ENCODE assay signal across 23 mouse cellular contexts in genomic region chr11:19737807-19738206, GRCm38 (mm10).
DNase-seq lines count a peak whose midpoint lies in the region; ATAC-seq and TF ChIP-seq lines count a peak whose summit lies in the region.
"Had no signal": no experiment of that assay in that cellular context is flagged by ENCODE, and none has a peak within 500 bp of the region (broad histone marks: within the 10 kb centered on the region; RNA-seq: fewer than 3 reads in every experiment).

No protein-coding gene starts in this region.

- no peak overlapping the region for H3ac ChIP-seq in myocyte (ENCODE audit: control insufficient read depth, insufficient read length)

- peaks cover 27% of the 10 kb centered on the region for H3K4me1 ChIP-seq in kidney, embryonic 14.5 days (ENCODE audit: control insufficient read depth, insufficient read depth, low read length)
- H3K4me1 ChIP-seq in kidney, adult 2 months (ENCODE audit: control insufficient read depth, insufficient read depth, low read length) = no peaks in the 10 kb centered on the region
- no peaks in the 10 kb centered on the region for H3K4me1 ChIP-seq in midbrain, embryonic 11.5 days (ENCODE audit: control insufficient read depth, insufficient read depth, low read length)
- H3K4me1 ChIP-seq in midbrain, embryonic 16.5 days (ENCODE audit: control insufficient read depth, insufficient read depth, low read length) = no peaks in the 10 kb centered on the region
- H3K4me1 ChIP-seq: forebrain, embryonic 12.5 days; liver, embryonic 15.5 days; midbrain, embryonic 10.5 days had no signal

- no peaks in the 10 kb centered on the region for H3K36me3 ChIP-seq in kidney, embryonic 14.5 days (ENCODE audit: control insufficient read depth, insufficient read depth, low read length)
- no peaks in the 10 kb centered on the region for H3K36me3 ChIP-seq in kidney, adult 2 months (ENCODE audit: control insufficient read depth, insufficient read depth, low read length)
- no peaks in the 10 kb centered on the region for H3K36me3 ChIP-seq in midbrain, embryonic 11.5 days (ENCODE audit: control insufficient read depth, insufficient read depth, low read length)
- no peaks in the 10 kb centered on the region for H3K36me3 ChIP-seq in midbrain, embryonic 16.5 days (ENCODE audit: control insufficient read depth, insufficient read depth, low read length)
- H3K36me3 ChIP-seq in myocyte (ENCODE audit: control insufficient read depth, insufficient read depth) = no peaks in the 10 kb centered on the region
- H3K36me3 ChIP-seq: embryonic facial prominence, embryonic 12.5 days; forebrain, embryonic 12.5 days; limb, embryonic 15.5 days; liver, embryonic 15.5 days; midbrain, embryonic 10.5 days had no signal

- TF ChIP-seq POLR2A in kidney, adult 2 months (IDR thresholded peaks at IDR 0.05; ENCODE audit: low read depth, low read length) = no peak
- no peak for TF ChIP-seq POLR2A in myocyte (IDR thresholded peaks at IDR 0.05; ENCODE audit: insufficient read length, low read depth)

- H3K4me2 ChIP-seq in kidney, embryonic 14.5 days (replicated peaks; ENCODE audit: low read depth, low read length) = no peak overlapping the region
- no peak overlapping the region for H3K4me2 ChIP-seq in midbrain, embryonic 11.5 days
- no peak overlapping the region for H3K4me2 ChIP-seq in midbrain, embryonic 16.5 days (ENCODE audit: low read length)
- peak overlapping the region; percentile 63 for H3K4me2 ChIP-seq in myocyte (ENCODE audit: low read depth)
- H3K4me2 ChIP-seq: embryonic facial prominence, embryonic 12.5 days; forebrain, embryonic 12.5 days; limb, embryonic 15.5 days; liver, embryonic 15.5 days had no signal

- DNase-seq in heart, adult 11 months = peak; percentile 74
- DNase-seq in heart, adult 9 months (ENCODE audit: low spot score in 2 of 2) = no peak
- no peak for DNase-seq in kidney, adult 2 months
- DNase-seq in midbrain, embryonic 11.5 days (ENCODE audit: low spot score, missing footprints) = peak; percentile 8
- no peak for DNase-seq in cerebellum, postnatal 25 days
- DNase-seq: cerebellum, adult 18-20 months; cerebellum, postnatal 14 days; gastrocnemius, postnatal 36 days; right cerebral cortex, postnatal 4 days; thymus, adult 18-20 months; thymus, postnatal 36 days had no signal

- H3K79me2 ChIP-seq in myocyte (ENCODE audit: control insufficient read depth, insufficient read depth) = no peaks in the 10 kb centered on the region

- H3K27me3 ChIP-seq in kidney, embryonic 14.5 days (ENCODE audit: control insufficient read depth, insufficient read depth, low read length) = no peaks in the 10 kb centered on the region
- no peaks in the 10 kb centered on the region for H3K27me3 ChIP-seq in kidney, adult 2 months (replicated peaks; ENCODE audit: control insufficient read depth, insufficient read depth, low read length)
- no peaks in the 10 kb centered on the region for H3K27me3 ChIP-seq in midbrain, embryonic 11.5 days (ENCODE audit: control insufficient read depth, insufficient read depth, low read length)
- no peaks in the 10 kb centered on the region for H3K27me3 ChIP-seq in midbrain, embryonic 16.5 days (ENCODE audit: control insufficient read depth, insufficient read depth, low read depth, low read length)
- no peaks in the 10 kb centered on the region for H3K27me3 ChIP-seq in myocyte (ENCODE audit: control insufficient read depth, insufficient read depth, insufficient read length)
- H3K27me3 ChIP-seq: embryonic facial prominence, embryonic 12.5 days; forebrain, embryonic 12.5 days; liver, embryonic 15.5 days had no signal

- no peak overlapping the region for H3K4me3 ChIP-seq in kidney, embryonic 14.5 days (ENCODE audit: low read length)
- H3K4me3 ChIP-seq in kidney, adult 2 months (ENCODE audit: insufficient read depth, low read depth, low read length) = no peak overlapping the region
- no peak overlapping the region for H3K4me3 ChIP-seq in midbrain, embryonic 11.5 days (ENCODE audit: low read depth, low read length)
- no peak overlapping the region for H3K4me3 ChIP-seq in midbrain, embryonic 16.5 days (ENCODE audit: low read depth, low read length)
- H3K4me3 ChIP-seq in myocyte = no peak overlapping the region
- H3K4me3 ChIP-seq: embryonic facial prominence, embryonic 12.5 days; erythroblast, embryonic 14.5 days; forebrain, embryonic 12.5 days; layer of hippocampus, adult 2 months; limb, embryonic 15.5 days; liver, embryonic 15.5 days; midbrain, embryonic 10.5 days had no signal

- ATAC-seq in kidney, embryonic 14.5 days (ENCODE audit: low FRiP score, low TSS enrichment) = peak; percentile 55
- no peak for ATAC-seq in midbrain, embryonic 11.5 days (ENCODE audit: low FRiP score)
- ATAC-seq in midbrain, embryonic 16.5 days = no peak
- ATAC-seq: hindbrain, embryonic 16.5 days had no signal

- 18% methylated on average over 5 of the region's 5 CpGs for WGBS in kidney, embryonic 14.5 days
- 47% methylated on average over 5 of the region's 5 CpGs for WGBS in kidney, adult 2 months
- WGBS in midbrain, embryonic 11.5 days = 81% methylated on average over 5 of the region's 5 CpGs
- 77% methylated on average over 5 of the region's 5 CpGs for WGBS in midbrain, embryonic 16.5 days

- H3K9ac ChIP-seq in kidney, embryonic 14.5 days (ENCODE audit: low read depth, low read length) = no peak overlapping the region
- no peak overlapping the region for H3K9ac ChIP-seq in midbrain, embryonic 11.5 days (ENCODE audit: low read length)
- no peak overlapping the region for H3K9ac ChIP-seq in midbrain, embryonic 16.5 days (ENCODE audit: low read depth, low read length)
- H3K9ac ChIP-seq: embryonic facial prominence, embryonic 12.5 days; forebrain, embryonic 12.5 days; limb, embryonic 15.5 days; liver, embryonic 15.5 days had no signal

- no peaks in the 10 kb centered on the region for H3K9me3 ChIP-seq in kidney, embryonic 14.5 days (ENCODE audit: control insufficient read depth, low read length)
- no peaks in the 10 kb centered on the region for H3K9me3 ChIP-seq in midbrain, embryonic 11.5 days (ENCODE audit: control insufficient read depth, low read length)
- no peaks in the 10 kb centered on the region for H3K9me3 ChIP-seq in midbrain, embryonic 16.5 days (replicated peaks; ENCODE audit: control insufficient read depth, low read length, poor library complexity, severe bottlenecking)
- H3K9me3 ChIP-seq: embryonic facial prominence, embryonic 12.5 days; limb, embryonic 15.5 days; liver, embryonic 15.5 days; midbrain, embryonic 10.5 days had no signal

- TF ChIP-seq CTCF in kidney, adult 2 months (conservative IDR thresholded peaks at IDR 0.05; ENCODE audit: insufficient read depth, insufficient read length, low read depth, low read length) = no peak

- peak overlapping the region; percentile 71; the same call in 1 of the 2 replicates for H3K27ac ChIP-seq in kidney, embryonic 14.5 days (ENCODE audit: low read depth, low read length)
- H3K27ac ChIP-seq in kidney, adult 2 months (ENCODE audit: insufficient read depth, low read depth, low read length) = no peak overlapping the region
- H3K27ac ChIP-seq in midbrain, embryonic 11.5 days (ENCODE audit: low read depth, low read length) = no peak overlapping the region
- H3K27ac ChIP-seq in midbrain, embryonic 16.5 days (ENCODE audit: low read length) = no peak overlapping the region
- H3K27ac ChIP-seq: embryonic facial prominence, embryonic 12.5 days; forebrain, embryonic 12.5 days; layer of hippocampus, adult 2 months; limb, embryonic 15.5 days; liver, embryonic 15.5 days; macrophage; midbrain, embryonic 10.5 days had no signal

TF ChIP-seq in myocyte, 11 proteins besides CTCF, POLR2A, EP300 and RAD21:
- TF ChIP-seq TCF3 (IDR thresholded peaks at IDR 0.05; ENCODE audit: insufficient read length, low read depth) = no peak
- TF ChIP-seq POLR2AphosphoS2 (IDR thresholded peaks at IDR 0.05; ENCODE audit: insufficient read length, low read depth) = no peak
- no peak for TF ChIP-seq MAX (IDR thresholded peaks at IDR 0.05; ENCODE audit: low read depth)
- no peak for TF ChIP-seq MYOD1 (IDR thresholded peaks at IDR 0.05; ENCODE audit: control insufficient read depth in 1 of 3, insufficient read length in 2 of 3, low read depth in 2 of 3)

Comparison
In these comparisons a context has a peak if more than half of its experiments do, and no peak if none do; other contexts are left out.
1. DNase-seq: peak in heart, adult 11 months (single experiment) and midbrain, embryonic 11.5 days (single experiment); none in heart, adult 9 months (0 of 2), kidney, adult 2 months (single experiment) and cerebellum, postnatal 25 days (0 of 2).